Mouse (Mus musculus) layer of hippocampus, adult 18-20 months (tissue): Measurements from ENCODE around the gene Gabbr1. TPM values are rescaled to one million over a fixed set of nuclear protein-coding genes. Genes with fewer than 3 reads are reported as not detected.

Source experiments
- DNase-seq, 2 experiments: peaks; one replicate each; pipeline ENCODE4 v3.0.0; 2022; ENCODE audit warnings: low spot score in 2 of 2
- total RNA-seq, 2 experiments: library from RNA; stranded (reverse); gene quantifications; 2 replicates each; pipeline ENCODE4 v1.2.3; 2021

Gene Gabbr1
- total RNA-seq, 2 experiments from 2014 or later: 683 to 686 TPM

DNA sequence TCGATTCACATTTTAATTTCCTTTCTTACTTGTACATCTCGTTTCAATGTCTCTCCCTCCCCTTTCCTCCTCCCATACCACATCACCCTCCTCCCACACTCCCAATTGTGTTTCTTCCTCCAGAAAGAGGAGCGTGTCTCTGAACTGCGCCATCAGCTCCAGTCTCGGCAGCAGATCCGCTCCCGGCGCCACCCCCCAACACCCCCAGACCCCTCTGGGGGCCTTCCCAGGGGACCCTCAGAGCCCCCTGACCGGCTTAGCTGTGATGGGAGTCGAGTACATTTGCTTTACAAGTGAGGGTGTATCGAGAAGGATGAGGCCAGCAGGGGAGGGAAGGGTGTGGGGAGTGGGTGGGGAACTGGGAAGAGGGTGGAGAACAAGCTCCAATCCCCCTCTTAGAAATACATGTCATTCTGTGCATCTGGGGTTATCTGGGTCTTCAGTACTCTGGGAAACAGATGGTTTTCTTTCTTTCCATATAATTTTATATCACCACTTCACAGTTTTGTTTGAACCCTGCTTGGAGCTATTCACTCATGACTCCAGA, 27.0 kb downstream of the Gabbr1 start:
- peak in 1 of 2 experiments; percentile 57 for DNase-seq

DNA sequence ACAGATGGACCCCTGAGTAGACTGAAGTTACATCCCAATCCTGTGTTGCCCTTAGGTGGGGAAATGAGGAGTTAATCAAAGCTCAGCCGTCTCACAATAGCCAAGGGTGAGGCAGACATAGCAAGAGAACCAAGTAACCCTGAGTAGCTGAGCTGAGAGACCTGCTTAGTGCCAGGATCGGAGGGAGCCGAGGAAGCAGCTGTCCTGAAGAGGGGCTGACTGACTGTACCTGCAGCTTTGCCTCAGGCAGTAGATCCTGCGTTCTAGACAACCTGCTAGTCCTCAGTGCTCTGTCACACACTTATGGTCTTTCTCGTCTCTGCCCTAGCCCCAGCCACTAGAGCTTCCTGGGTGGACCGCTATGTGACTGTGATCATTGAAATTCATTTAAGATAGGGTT, 29.4 kb downstream of the Gabbr1 start:
- DNase-seq: peak in 1 of 2 experiments; percentile 4

DNA sequence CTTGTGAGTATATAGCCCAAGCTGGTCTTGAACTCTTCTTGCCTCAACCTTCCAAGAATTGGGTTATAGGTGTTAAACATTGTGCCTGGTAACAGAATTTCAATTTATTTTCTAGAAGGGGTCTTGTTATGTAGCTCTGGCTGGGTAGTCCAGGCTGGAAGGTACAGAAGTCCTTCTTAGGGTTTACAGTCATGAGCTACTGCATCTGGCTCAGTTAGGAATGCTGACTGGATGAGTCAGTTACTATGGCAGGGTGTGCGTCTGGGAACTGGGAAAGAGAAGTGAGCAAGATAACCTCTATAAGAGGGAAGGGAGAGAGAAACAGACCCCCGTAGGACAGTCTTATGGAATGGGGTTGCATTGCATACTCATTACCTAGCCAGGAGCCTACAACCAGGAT, 30.0 kb downstream of the Gabbr1 start:
- no peak for DNase-seq

DNA sequence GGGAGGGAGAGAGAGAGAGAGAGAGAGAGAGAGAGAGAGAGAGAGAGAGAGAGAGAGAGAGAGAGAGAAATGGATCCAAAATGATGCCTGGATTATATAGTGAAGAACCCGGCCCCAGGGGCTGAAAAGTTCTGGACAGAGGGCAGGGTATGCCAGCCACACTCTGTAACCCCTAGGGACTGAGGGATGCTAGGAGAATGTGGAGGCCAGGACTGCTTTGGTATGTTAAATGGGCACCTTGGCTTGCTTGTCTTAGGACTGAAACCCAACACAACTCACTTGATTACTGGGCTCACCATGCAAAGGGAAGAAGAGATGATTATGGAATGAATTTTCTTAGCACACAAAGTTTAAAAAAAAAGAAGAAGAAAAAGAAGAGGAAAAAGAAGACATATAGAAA, 32.4 kb downstream of the Gabbr1 start:
- no peak for DNase-seq

DNA sequence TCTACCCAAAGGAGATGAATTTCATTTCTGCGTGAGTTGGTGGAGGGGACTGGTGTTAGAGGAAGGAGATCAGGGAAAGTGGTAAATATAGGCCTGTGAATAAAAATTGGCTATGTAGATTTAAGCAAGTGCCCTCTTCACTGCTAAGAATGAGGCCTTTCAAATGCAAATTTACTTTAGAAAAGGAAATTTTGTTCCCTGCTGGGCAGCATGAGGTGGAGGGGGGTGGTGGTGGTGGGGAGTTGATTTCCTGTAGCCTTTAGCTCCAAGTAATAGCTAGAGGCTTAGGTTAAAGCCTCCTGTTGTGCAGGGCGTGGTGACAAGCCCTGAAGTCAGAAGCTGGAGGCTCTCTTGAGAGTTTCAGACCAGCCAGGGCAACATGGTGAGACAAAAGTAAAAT, 33.2 kb downstream of the Gabbr1 start:
- peak in 1 of 2 experiments; percentile 12 for DNase-seq

DNA sequence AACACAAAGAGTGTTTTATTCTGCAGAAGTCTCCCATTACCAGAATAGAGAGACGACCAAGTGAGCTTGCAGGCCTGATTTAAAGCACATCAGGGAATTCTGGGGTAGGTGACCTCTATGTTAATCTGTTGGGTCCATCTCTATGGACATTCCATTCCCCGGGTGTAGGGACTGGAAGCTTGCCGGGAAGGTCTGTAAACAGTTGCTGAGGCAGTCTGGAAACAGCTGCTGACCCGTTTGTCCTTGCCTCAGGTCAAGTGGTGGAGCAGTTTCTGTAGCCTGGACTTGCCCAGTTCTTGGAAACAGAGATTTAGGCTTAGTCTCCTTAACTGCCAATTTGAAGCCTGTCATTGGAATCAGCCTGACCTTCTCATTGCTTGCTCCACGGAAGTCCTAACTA, 34.4 kb downstream of the Gabbr1 start:
- no peak for DNase-seq

DNA sequence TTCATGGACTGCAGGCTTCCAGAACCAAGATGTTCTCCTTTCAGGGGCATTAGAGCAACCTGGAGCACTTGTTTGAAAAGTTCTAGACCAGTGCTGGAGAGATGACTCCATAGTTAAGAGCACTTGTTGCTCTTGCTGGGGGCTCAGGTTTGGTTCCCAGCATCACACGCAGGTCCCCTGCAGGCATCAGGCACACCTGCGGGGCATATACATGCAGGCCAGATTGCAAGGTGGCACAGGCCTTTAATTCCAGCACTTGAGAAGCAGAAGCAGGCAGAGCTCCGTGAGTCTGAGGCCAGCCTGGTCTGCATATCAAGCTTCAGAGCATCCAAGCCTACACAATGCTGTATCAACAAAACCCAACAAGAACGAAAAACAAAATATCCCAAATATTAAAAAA, 35.9 kb downstream of the Gabbr1 start:
- no peak for DNase-seq

DNA sequence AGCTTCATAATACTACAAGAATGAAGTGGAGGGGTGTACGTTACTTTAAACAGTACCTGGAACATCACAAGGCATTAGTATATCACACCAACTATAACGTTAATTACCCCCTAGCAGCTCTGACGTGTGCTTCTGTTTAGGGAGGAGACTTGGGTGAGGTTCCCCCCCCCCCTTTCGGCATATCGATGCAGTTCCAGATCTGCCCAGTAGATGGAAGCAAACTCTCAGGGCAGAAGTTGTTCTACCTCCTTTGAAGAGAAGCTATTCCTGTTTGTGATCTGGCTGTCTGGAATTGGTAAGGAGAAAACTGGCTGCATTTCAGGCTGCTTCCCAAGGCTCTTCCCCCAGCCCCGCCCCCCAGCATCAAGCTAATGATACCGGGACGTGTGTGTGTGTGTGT, 37.6 kb downstream of the Gabbr1 start:
- DNase-seq: peak in 1 of 2 experiments; percentile 67

DNA sequence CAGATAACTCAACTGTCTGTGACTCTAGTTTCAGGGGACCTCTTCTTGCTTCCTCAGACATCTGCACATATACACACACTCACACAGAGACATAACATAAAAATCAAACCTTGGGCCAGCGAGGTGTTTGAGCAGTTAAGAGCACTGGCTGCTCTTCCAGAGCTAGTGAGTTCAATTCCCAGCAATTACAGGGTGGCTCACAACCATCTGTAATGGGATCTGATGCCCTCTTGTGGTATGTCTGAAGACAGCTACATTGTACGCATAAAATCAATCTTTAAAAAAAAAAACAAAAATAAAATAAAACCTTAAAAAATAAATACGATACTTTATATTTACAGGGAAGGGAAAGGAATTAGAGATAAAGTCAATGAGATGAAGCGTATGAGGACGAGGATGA, 38.9 kb downstream of the Gabbr1 start:
- DNase-seq: no peak

DNA sequence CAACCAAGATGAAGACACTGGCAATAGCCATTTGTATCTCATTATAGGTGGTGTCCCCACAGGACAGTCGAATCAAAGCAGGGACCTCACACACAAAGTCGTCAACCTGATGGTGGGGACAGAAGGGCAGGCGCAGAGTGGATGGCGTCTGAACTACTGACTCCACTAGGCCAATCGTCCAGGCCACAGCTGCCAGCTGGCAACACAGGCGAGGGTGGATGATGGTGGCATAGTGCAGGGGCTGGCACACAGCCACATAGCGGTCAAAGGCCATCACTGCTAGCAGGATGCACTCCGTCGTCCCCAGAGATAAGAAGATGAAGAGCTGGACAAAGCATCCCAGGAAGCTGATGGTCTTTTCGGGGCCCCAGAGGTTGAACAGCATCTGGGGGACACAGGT, 39.8 kb downstream of the Gabbr1 start:
- DNase-seq: no peak

DNA sequence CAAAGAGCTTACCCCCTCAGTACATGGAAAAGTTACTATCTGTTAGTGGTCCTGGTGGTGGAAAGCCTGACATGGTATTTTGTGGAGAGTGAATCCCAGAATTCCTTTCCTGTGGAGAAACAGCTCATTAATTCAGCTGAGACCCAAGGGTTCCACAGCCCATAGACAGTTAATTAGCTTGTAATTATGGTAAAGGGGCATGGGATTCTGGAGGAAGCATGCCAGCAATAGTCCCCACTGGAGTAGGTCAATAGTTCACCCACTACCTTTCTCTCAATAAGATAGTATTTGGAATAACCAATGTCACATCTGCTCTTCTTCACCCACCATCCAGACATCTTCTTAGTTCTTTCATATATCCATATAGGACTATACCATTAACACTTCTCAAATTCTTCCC, 42.6 kb downstream of the Gabbr1 start, which contains the start of gene Olfr90:
Olfr90 (minus strand) TSS at position 101 of the 400 bp plus-strand sequence.
- no peak for DNase-seq

DNA sequence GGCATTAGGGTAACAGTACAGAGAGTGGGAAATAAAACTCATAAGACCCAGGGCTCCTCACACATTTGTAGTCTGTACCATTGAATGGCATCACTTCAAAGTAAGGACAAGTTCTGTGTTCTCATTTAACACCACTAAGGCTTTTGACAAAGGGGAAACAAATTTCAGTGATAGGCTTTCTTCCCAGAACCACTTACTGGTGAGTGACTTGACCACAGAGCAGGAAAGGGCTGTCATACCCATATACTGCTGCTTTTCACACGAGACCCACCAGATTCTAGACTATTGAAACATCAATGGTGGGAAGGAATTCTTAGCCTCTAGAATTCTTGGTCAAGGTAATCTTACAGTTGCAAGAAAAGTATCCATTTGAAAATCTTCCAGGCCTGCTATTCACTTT, 46.4 kb downstream of the Gabbr1 start:
- no peak for DNase-seq

DNA sequence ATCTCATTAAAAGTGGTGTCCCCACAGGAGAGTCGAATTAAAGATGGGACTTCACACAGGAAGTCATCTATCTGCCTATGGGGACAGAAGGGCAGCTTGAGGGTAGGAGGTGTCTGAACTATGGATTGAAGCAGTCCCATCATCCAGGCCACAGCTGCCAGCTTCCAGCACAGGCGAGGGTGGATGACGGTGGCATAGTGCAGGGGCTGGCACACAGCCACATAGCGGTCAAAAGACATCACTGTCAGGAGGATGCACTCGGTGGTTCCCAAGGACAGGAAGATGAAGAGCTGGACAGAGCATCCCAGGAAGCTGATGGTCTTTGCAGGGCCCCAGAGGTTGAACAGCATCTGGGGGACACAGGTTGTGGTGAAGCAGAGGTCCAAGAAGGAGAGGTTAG, 47.5 kb downstream of the Gabbr1 start:
- no peak for DNase-seq

DNA sequence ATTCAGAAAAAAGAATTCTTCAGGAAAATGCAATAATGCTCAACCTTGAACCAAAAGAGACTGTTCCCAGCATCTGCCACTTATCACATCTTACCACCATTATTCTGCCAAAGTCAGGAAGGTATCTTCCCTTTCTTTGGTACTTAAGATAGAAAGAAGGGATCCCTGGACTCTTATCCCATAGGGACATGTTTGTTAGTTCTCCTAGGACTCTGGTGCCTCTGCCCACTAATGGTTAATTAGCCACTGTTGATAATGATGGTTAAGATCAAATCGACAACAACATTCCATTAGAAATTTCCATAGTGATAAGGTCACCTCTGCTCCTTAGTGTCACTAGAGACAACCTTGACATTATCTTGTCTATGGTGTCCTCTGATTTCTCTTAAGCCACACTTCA, 52.4 kb downstream of the Gabbr1 start, which contains the start of gene Olfr91:
Olfr91 (minus strand) TSS at position 101 of the 400 bp plus-strand sequence.
- DNase-seq: no peak

DNA sequence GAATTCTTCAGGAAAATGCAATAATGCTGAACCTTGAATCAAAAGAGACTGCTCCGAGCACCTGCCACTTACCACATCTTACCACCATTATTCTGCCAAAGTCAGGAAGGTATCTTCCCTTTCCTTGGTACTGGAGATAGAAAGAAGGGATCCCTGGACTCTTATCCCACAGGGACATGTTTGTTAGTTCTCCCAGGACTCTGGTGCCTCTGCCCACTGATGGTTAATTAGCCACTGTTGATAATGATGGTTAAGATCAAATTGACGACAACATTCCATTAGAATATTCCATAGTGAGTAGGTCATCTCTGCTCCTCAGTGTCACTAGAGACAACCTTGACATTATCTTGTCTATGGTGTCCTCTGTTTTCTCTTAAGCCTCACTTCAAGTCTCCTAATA, 74.2 kb downstream of the Gabbr1 start, which contains the start of gene Olfr92:
Olfr92 (minus strand) TSS at position 101 of the 400 bp plus-strand sequence.
- no peak for DNase-seq

Other genes with a start within 250 kb of the Gabbr1 start
- gene H2-M10.6, start 233.8 kb upstream of the Gabbr1 start, total RNA-seq: not detected
- gene Trim26, start 208.8 kb upstream of the Gabbr1 start, total RNA-seq: 10 to 100 TPM; 18.1 to 20.3 TPM
- not detected for gene Trim15, start 178.8 kb upstream of the Gabbr1 start, total RNA-seq
- gene Trim10, start 176.4 kb upstream of the Gabbr1 start, total RNA-seq: not detected
- not detected for gene Trim40, start 155.8 kb upstream of the Gabbr1 start, total RNA-seq
- not detected for gene Trim31, start 147.8 kb upstream of the Gabbr1 start, total RNA-seq
- gene Rnf39, start 103.0 kb upstream of the Gabbr1 start, total RNA-seq: 1 to 10 TPM; 3.0 to 4.6 TPM
- 100 to 1,000 TPM; 140 to 145 TPM for gene Ppp1r11, start 94.2 kb upstream of the Gabbr1 start, total RNA-seq
- 10 to 100 TPM; 31.3 to 37.2 TPM for gene Znrd1, start 87.4 kb upstream of the Gabbr1 start, total RNA-seq
- 1 to 10 TPM; 5.6 to 7.2 TPM for gene Znrd1as, start 87.4 kb upstream of the Gabbr1 start, total RNA-seq
- not detected for gene 2410137M14Rik, start 64.7 kb upstream of the Gabbr1 start, total RNA-seq
- under 1 TPM; 0.87 to 0.96 TPM for gene H2-M5, start 56.4 kb upstream of the Gabbr1 start, total RNA-seq
- 1 to 10 TPM; 8.1 to 8.7 TPM for gene Zfp57, start 44.8 kb upstream of the Gabbr1 start, total RNA-seq
- 10 to 100 TPM; 35.8 to 43.1 TPM for gene Mog, start 22.6 kb upstream of the Gabbr1 start, total RNA-seq
- gene Olfr90, start 42.5 kb downstream of the Gabbr1 start, total RNA-seq: not detected
- not detected for gene Olfr91, start 52.3 kb downstream of the Gabbr1 start, total RNA-seq
- gene Olfr92, start 74.1 kb downstream of the Gabbr1 start, total RNA-seq: not detected
- gene Olfr93, start 115.5 kb downstream of the Gabbr1 start, total RNA-seq: not detected
- gene Ubd, start 147.9 kb downstream of the Gabbr1 start, total RNA-seq: not detected
- gene Olfr94, start 155.0 kb downstream of the Gabbr1 start, total RNA-seq: not detected
- gene Olfr95, start 167.2 kb downstream of the Gabbr1 start, total RNA-seq: not detected
- not detected for gene Olfr96, start 174.2 kb downstream of the Gabbr1 start, total RNA-seq
- not detected for gene Olfr97, start 191.4 kb downstream of the Gabbr1 start, total RNA-seq
- gene Olfr98, start 217.8 kb downstream of the Gabbr1 start, total RNA-seq: not detected
- 1 to 10 TPM; 2.6 to 2.8 TPM for gene H2-M3, start 224.3 kb downstream of the Gabbr1 start, total RNA-seq
- not detected for gene Olfr99, start 237.5 kb downstream of the Gabbr1 start, total RNA-seq